Mouse (Mus musculus) liver, postnatal 0 days (tissue): ENCODE data around the gene Snx29. TPM values are rescaled to one million over a fixed set of nuclear protein-coding genes. Genes with fewer than 3 reads are reported as not detected.

Source experiments
- ATAC-seq: fragments of 200-750 bp; cut with Nextera tagmentation; 2 replicates; pipeline ENCODE4 v1.8.0; 2017; ENCODE audit warnings: mild to moderate bottlenecking, moderate library complexity
- DNase-seq: peaks from one replicate; pipeline ENCODE4 v3.0.0-alpha.2; 2016
- H3K27ac ChIP-seq: fragments of 300-500 bp; sonication (generic); 2 replicates; pipeline ENCODE4 v1.5.1; 2014; ENCODE audit warnings: antibody characterized with exemption, moderate library complexity, mild to moderate bottlenecking, low read depth
- H3K27me3 ChIP-seq: fragments of 300-500 bp; sonication (generic); 2 replicates; pipeline ENCODE4 v1.6.1; 2014; ENCODE audit warnings: low read length, control low read depth, mixed read lengths; ENCODE audit not compliant: insufficient read depth
- H3K36me3 ChIP-seq: fragments of 300-500 bp; sonication (generic); replicated peaks from 2 replicates; pipeline ENCODE4 v1.6.1; 2014; ENCODE audit warnings: mild to moderate bottlenecking, control low read depth, low read length, moderate library complexity, mixed read lengths; ENCODE audit not compliant: insufficient read depth
- H3K4me1 ChIP-seq: fragments of 300-500 bp; sonication (generic); 2 replicates; pipeline ENCODE4 v1.6.1; 2014; ENCODE audit warnings: antibody characterized with exemption, mild to moderate bottlenecking, control low read depth; ENCODE audit not compliant: insufficient read depth
- H3K4me2 ChIP-seq: fragments of 300-500 bp; sonication (generic); 2 replicates; pipeline ENCODE4 v1.6.1; 2014; ENCODE audit warnings: low read depth, mild to moderate bottlenecking, low read length, moderate library complexity, mixed read lengths
- H3K4me3 ChIP-seq: fragments of 300-500 bp; sonication (generic); 2 replicates; pipeline ENCODE4 v1.5.1; 2014; ENCODE audit warnings: low read depth, low read length
- H3K9ac ChIP-seq: fragments of 300-500 bp; sonication (generic); replicated peaks from 2 replicates; pipeline ENCODE4 v1.6.1; 2014; ENCODE audit warnings: mild to moderate bottlenecking, moderate library complexity
- H3K9me3 ChIP-seq: fragments of 300-500 bp; sonication (generic); 2 replicates; pipeline ENCODE4 v1.6.1; 2016; ENCODE audit warnings: mild to moderate bottlenecking, control low read depth, low read length, mixed read lengths
- CTCF ChIP-seq: sonication (generic); IDR thresholded peaks from 2 replicates; pipeline ENCODE4 v1.5.1; 2016; ENCODE audit warnings: antibody characterized with exemption, low read depth
- EP300 ChIP-seq: IDR thresholded peaks from 2 replicates; pipeline ENCODE4 v1.6.1; 2016; ENCODE audit warnings: antibody characterized with exemption, low read depth, mild to moderate bottlenecking
- WGBS: fragments of 180-500 bp; shearing (Covaris S2); extraction: QIAGEN DNeasy Blood & Tissue Kit; methylation state at CpG from one replicate; pipeline ENCODE4 v1.1.7; 2014; ENCODE audit not compliant: insufficient replicate concordance; 5-methylcytosine and 5-hydroxymethylcytosine counted together
- polyA plus RNA-seq: library from polyadenylated mRNA; unstranded; fragments of >200 nt; fragmentation: Nextera tagmentation; extraction: Ambion mirVana; gene quantifications from 2 replicates; pipeline ENCODE4 v1.2.1, GENCODE M21; 2015

Snx29 gene
- polyA plus RNA-seq, 1 experiment from 2014 or later, result 2.3 TPM

GRCm38 (mm10) chr16:11668375-11668774 lies 345.7 kb downstream of the Snx29 start:
- 74% methylated on average over 1 of the region's 1 CpGs for WGBS
- Histone ChIP-seq H3K4me3 (no peak overlapping the region), H3K4me2 (no peak overlapping the region), H3K36me3 (no peaks in the 10 kb centered on the region), H3K9ac (no peak overlapping the region), H3K9me3 (no peaks in the 10 kb centered on the region), H3K4me1 (no peaks in the 10 kb centered on the region), H3K27me3 (no peaks in the 10 kb centered on the region), H3K27ac (no peak overlapping the region)
- ATAC-seq (no peak), DNase-seq (no peak)
- no peak for TF ChIP-seq CTCF
- no peak for TF ChIP-seq EP300

GRCm38 (mm10) chr16:11668878-11669277 lies 346.2 kb downstream of the Snx29 start:
- ATAC-seq, result no peak
- Histone ChIP-seq H3K27me3 (no peaks in the 10 kb centered on the region), H3K9me3 (no peaks in the 10 kb centered on the region), H3K4me1 (no peaks in the 10 kb centered on the region), H3K4me2 (no peak overlapping the region), H3K9ac (no peak overlapping the region), H3K4me3 (no peak overlapping the region), H3K27ac (no peak overlapping the region), H3K36me3 (no peaks in the 10 kb centered on the region)
- TF ChIP-seq EP300, result no peak
- TF ChIP-seq CTCF, result no peak
- DNase-seq, result no peak
- 77% methylated on average over 1 of the region's 1 CpGs for WGBS

- TF ChIP-seq CTCF (peak; percentile 82), EP300 (no peak)
- no peaks in the 10 kb centered on the region for H3K27me3 ChIP-seq
- H3K4me3 ChIP-seq, result no peak overlapping the region
- no peak for DNase-seq
- H3K27ac ChIP-seq, result no peak overlapping the region
- H3K4me2 ChIP-seq, result no peak overlapping the region
- H3K9ac ChIP-seq, result no peak overlapping the region
- 83% methylated on average over 9 of the region's 9 CpGs for WGBS
- ATAC-seq, result no peak
- H3K4me1 ChIP-seq, result no peaks in the 10 kb centered on the region
- no peaks in the 10 kb centered on the region for H3K36me3 ChIP-seq
- H3K9me3 ChIP-seq, result no peaks in the 10 kb centered on the region
Observed at GRCm38 (mm10) chr16:11670251-11670970, 347.7 kb downstream of the Snx29 start.

GRCm38 (mm10) chr16:11670971-11671310 lies 348.2 kb downstream of the Snx29 start:
- Histone ChIP-seq H3K9ac (no peak overlapping the region), H3K4me1 (no peaks in the 10 kb centered on the region), H3K4me3 (no peak overlapping the region), H3K4me2 (no peak overlapping the region), H3K27ac (no peak overlapping the region), H3K27me3 (no peaks in the 10 kb centered on the region), H3K36me3 (no peaks in the 10 kb centered on the region), H3K9me3 (no peaks in the 10 kb centered on the region)
- 60% methylated on average over 6 of the region's 6 CpGs for WGBS
- no peak for DNase-seq
- TF ChIP-seq CTCF (no peak), EP300 (no peak)
- ATAC-seq, result no peak

- DNase-seq (no peak), ATAC-seq (0 out of 2 replicates have a peak, but pooled peaks have one; percentile 15)
- Histone ChIP-seq H3K27me3 (no peaks in the 10 kb centered on the region), H3K9ac (no peak overlapping the region), H3K4me2 (no peak overlapping the region), H3K4me1 (no peaks in the 10 kb centered on the region), H3K4me3 (no peak overlapping the region), H3K27ac (no peak overlapping the region), H3K36me3 (no peaks in the 10 kb centered on the region), H3K9me3 (0 out of 2 replicates have a peak, but pooled peaks cover 3% of the 10 kb centered on the region)
- TF ChIP-seq CTCF (no peak), EP300 (no peak)
- 44% methylated on average over 4 of the region's 4 CpGs for WGBS
Observed at GRCm38 (mm10) chr16:11676006-11676405, 353.3 kb downstream of the Snx29 start.

- no peaks in the 10 kb centered on the region for H3K9me3 ChIP-seq
- H3K27ac ChIP-seq, result no peak overlapping the region
- no peak overlapping the region for H3K4me3 ChIP-seq
- H3K9ac ChIP-seq, result no peak overlapping the region
- H3K27me3 ChIP-seq, result no peaks in the 10 kb centered on the region
- DNase-seq (no peak), ATAC-seq (no peak)
- TF ChIP-seq CTCF (no peak), EP300 (no peak)
- H3K4me1 ChIP-seq, result no peaks in the 10 kb centered on the region
- H3K4me2 ChIP-seq, result no peak overlapping the region
- H3K36me3 ChIP-seq, result no peaks in the 10 kb centered on the region
- 83% methylated on average over 9 of the region's 9 CpGs for WGBS
Observed at GRCm38 (mm10) chr16:11685264-11685663, 362.6 kb downstream of the Snx29 start.
